Mouse (Mus musculus) naive thymus-derived CD4-positive, alpha-beta T cell, adult 2 months (primary cell): ENCODE measurements around the gene Slc17a7.
"Not testable (repeated sequence)": the region's sequence is repeated elsewhere in the genome, so short reads cannot be mapped to it uniquely, and the experiment has no call there.

ENCODE experiments used
- DNase-seq: peaks from one replicate; pipeline ENCODE4 v3.0.0-alpha.2; 2011; ENCODE audit warnings: low read depth

Slc17a7 gene

DNA sequence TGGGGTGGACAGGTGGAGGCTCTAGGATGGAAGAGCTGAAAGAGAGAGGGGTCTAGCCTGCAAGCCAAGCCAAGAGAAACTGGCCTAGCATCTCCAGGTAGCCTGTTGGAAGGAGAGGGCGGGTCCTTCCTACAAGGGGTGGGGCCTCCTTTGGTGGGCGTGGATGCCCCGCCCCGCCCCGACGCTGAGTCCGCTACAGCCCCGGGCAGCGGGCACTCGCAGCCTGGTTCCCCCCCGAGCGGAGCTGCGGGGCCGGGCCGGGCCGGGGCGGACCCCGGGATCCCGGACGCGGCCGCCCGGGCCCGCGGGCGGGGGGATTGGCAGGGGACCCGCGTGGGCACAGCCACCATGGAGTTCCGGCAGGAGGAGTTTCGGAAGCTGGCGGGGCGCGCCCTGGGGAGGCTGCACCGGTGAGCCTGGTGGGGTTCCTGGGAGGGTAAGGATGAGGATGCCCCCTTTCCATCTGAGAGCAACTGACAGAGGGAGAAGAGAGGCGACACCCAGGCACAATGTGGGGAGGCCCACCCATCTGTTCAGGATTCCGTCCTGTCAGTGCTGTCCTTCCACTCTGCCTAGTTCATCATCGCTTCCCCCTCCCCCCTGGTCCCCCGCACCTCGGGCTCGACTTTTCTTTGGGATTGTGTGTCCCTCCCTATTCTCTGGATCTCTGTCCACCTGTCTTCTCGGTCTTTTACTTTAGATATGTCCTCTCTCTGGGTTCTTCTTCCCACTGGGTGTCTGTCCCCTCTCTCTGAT is at the start of gene Slc17a7:
Gene Slc17a7, plus strand, starts transcription at position 215 of the 756 bp plus-strand sequence.
- peak; percentile 64 for DNase-seq

DNA sequence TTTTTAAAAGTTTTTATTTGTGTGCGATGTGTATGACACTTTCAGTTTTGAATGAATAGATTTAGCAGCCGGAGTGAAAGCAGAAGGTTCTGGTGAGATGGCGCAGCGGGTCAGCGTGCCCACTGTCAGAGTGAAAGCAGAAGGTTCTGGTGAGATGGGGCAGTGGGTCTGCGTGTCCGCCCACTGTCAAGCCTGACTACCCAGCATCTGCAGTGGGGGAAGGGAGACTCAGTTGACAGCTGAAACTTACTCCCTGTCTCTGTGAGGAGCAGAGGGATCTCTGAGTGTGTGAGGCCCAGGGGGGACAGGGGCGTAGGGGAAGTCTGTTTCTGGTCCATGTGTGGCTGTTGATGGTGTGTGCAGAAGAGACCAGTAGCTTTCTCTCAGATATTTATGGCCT is 46.2 kb upstream of the Slc17a7 start:
- no peak for DNase-seq

DNA sequence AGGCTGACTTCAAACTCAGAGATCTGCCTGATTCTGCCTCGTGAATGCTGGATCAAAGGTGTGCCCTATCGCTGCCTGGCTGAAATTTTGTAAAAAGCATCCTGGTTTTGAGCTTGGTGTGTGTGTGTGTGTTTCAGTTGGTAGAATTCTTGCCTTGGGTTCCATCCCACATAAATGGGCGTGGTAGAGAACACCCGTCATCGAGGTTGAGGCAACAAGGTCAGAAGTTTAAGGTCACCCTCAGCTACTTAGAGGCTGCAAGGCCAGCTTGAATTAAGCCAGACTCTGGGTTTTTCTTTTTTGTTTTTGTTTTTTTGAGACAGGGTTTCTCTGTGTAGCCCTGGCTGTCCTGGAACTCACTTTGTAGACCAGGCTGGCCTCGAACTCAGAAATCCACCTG is 45.4 kb upstream of the Slc17a7 start:
- no peak for DNase-seq

DNA sequence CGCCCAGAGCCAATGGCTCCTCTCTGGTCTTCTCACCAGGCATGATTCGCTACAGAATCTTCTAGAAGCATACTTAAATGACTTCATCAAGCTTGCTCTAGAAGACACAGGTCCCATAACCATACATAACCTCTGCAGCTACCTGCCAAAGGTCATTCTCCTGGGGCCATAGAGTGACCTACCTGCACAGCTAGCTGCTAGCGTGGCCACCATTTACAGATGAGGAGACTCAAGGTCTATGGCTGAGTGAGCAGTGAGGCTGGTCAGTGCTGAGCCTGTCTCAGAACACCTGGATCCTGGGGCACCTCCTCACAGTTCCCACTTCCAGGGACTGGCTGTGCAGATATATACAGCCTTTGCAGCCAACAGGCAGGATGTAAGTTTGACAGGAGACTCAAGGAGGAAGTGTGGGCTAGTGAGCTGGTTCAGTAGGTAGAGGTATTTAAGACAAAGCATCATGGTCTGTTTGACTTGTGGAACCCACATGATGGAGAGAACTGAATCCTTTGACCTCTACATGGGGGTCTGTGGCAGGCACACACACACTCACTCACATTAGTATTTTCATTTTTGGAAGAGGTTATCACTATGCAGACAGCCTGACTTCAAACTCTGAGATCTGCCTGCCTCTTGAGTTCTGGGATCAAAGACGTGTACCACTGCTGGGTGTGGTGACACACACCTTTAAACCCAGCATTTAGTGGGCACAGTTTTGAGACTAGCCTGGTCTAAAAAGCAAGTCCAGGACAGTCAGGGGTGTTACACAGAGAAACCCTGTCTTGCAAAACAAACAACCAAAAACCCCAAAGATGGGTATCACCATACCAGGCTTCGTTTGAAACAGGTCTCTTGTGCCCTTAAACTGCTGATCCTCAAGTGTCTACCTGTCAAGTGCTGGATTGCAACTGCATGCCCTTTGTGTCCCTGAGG is 43.7 kb upstream of the Slc17a7 start:
- peak; percentile 58 for DNase-seq

DNA sequence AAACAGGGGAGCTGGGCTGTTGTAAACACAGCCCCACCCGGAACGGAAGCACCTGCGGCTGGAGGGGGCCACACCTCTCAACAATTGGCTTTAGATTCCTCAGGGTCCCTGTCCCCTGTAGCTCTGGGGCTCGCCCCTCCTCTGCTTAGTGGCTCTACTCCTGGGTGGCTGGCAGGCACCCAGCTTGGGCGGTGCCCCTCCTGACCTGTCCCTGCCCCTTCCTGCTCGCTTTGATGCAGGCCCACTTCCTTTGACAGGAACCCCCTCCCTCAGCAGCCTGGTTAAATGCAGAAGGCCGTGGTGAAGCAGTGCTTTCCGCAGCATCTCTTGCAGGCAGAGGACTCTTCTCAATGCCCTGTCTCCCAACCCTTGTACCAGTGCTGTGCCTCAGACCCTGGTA is 42.3 kb upstream of the Slc17a7 start:
- DNase-seq = peak; percentile 90

DNA sequence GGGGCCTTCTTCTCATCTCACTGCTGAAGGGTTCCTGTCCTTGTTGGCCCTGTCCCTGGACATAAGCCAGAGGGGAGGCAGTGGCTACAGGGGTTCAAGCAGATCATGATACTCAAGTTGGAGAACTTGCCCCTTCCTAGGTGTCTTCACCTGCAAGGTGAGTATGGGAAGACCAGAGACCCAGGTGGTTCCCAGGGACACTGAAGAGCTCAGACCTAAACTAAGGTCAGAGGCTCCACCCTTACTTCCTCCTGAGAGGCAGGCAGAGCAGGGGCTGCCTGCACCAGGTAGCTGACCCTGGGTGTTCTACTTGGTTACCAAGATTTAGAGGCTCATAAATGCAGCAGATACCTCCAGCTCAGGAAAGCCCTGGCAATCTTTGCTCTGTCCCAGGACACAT is 41.8 kb upstream of the Slc17a7 start:
- DNase-seq = no peak

DNA sequence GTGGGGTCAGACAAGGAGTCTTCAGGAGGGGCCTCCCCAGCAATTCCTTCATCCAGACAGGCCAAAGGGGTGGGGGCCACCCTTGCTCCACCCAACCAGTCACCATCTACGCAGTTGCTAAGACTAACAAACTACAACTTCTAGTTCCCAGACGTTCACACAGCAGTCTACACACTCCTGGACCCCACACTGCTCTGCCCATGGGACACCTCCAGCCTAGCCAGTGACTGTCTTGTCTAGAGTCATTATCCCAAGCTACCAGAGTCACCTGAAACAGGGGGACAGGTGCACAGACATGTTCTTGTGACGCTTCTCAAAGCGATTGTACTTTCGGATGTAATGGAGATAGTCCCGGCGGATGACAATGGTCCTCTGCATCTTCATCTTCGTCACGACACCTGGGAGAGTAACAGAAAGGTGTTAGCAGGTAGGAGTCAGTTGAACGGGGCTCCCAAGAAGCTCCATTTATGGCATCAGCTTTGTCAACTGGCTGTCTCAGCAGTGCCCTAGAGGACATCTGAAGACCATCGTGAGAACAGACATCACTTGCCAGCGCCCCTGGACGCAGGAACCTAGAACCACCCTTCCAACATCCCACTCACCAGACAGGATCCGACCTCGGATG is 41.1 kb upstream of the Slc17a7 start:
- DNase-seq = peak; percentile 47

DNA sequence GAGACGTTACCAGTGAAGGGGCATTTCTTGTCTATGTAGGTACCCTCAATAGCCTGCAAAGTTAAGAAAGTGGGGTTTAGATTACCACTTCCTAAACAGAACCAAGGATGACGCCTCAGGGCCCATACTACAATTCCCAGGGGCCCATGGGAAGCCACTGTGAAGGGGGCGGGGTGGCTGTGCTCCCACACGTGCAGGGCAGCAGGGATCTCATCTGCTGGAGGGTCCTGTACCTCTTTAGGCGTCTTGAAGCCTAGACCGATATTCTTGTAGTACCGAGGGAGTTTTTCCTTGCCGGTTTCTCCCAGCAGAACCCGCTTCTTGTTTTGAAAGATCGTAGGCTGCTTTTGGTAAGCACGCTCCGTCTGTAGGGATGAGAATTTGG is 40.6 kb upstream of the Slc17a7 start:
- DNase-seq = peak; percentile 63

DNA sequence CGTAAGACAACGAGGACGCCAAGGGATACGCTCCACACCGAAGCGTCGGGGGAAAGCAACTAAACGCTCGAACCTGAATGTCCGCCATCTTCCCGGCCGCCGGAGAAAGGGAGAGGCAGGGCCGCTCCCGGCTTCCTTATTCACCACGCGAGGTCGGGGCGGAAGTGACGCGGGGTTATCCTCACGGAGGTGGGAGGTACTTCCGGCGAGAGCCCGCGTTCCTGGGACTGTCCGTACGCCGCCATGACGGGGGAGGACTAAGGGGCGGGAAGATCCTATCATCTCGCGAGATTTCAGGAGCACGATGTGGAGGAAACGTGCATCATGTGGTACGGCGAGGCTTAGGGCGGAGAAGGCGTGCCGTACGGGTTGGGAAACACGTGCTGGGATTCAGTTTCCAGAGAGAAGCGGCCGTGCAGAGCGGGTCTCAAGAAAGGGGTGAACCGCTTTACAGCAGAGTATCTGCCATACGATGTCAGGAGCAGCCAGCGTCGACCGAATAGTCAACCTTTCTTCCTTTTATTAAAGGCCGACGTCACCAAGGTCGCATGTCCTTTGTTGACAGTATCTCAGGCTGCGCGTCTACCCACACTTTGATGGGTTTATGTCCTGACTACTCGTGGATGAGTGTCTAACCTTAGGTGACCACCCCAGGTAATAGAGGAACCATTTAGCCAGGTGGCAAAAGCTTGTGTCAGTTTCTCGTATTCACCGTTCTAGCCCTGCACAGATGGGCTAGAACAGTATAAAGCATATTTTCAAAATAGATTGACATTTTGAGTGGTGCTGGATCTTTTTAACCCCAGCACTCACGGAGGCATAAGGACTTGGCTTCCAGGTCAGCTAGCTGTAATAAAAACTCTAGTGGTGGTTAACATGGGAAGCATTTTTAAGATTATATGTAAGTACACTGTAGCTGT is 39.3 kb upstream of the Slc17a7 start, which contains the start of gene Rps11:
Gene Rps11, minus strand, starts transcription at position 216 of the 920 bp plus-strand sequence.
- DNase-seq = peak; percentile 99

DNA sequence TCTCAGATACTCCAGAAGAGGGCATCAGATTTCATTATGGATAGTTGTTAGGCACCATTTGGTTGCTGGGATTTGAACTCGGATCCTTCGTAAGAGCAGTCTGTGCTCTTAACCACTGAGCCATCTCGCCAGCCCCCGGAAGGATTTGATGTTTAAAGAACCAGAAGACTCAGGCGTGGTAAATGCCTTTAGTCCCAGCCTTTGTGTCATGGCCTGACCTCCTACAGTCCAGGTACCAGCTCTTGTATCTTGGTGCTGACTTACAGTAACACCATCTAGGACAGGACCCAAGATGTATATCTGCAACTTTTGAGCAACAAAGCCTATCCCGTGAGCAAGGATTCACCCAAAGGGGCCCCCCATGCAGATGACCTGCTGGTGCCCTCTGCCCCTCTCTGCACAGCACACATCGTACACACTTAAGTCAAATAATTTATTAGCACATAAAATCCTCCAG is 38.6 kb upstream of the Slc17a7 start:
- no peak for DNase-seq

DNA sequence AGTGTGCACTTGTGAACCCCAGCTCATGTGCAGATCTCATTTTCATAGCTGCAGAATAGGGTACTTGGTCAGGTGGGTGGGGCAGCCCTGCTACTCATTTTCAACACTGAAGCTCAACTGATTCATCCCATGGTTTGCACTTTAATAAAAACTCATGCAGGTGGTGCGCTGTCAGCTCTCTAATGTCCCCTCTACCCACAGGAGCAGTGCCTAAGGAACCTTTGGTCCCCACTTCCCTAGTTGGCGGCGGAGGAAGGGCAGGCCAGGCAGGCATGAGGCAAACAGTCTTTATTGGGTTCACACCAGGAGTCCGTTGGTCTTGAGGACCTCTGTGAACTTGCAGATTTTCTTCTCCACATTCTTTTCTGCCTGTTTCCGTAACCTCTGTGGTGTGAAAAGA is 38.1 kb upstream of the Slc17a7 start:
- not testable (repeated sequence) for DNase-seq

DNA sequence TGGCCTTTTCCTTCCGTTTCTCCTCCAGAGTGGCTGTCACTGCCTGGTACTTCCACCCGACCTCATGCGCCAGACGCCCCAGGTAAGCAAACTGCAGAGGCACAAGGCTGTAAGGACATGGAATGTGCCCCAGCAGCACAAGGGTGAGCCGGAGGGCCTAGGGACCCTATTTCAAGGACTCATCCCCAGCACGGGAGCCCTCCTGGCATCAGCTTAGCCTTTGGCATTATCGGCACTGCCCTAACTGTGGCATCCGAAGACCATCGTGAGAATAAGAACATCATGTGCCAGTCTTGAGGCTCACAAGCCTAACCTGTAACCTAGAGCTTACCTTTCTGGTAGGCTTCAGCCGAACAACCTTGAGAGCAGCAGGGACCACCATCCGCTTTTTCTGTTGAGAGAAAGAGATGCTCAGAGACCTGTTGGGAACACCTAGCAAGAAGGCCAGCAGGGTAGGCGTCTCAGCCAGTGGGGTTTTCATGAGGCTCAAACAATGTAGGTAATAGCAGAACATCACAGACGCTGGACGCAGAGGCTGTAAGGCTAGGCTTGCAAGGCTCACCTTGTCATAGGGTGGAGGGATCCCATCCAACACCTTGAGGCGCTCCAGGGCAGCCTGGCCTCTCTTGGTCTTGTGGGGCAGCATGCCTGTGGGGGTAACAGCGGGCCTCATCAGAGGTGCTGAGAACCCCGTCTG is 37.5 kb upstream of the Slc17a7 start:
- DNase-seq = no peak

DNA sequence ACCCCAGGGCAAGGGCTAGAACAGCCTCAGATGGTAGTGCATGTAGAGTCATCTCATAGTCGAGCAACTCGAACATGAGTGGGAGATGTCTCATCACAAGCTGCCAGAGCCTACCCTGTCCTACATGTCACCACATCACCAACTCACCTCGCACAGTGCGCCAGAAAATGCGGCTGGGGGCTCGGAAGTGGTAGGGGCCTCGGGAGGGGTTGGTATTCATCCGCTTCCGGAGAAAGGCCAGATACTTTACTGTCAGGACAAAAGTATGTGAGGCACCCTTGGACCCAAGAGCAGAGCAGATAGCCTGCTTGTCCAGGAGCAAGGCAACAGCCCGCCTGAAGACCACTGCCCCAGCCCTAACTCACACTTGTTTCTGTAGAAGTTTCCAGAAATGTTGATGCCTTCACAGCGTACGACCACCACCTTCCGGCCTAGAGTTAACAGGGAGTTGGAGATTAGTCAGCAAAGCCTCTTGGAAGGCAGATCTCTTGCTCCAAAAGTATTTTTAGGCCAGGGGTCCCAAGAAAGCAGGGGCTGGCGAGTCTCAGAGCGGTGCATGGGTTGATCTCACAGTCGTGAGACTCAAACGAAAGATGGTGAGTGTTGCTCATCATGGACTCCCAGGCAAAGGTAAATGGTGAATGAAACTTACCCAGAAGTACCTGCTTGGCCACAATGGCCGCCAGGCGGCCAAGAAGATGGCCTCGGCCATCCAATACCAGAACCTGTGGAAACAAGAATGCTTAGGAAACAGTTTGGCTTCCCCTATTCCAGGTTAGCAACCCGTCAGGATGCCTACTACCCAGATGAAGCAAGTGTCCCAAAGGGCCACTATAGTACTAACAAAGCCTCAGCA is 36.7 kb upstream of the Slc17a7 start:
- DNase-seq = no peak

DNA sequence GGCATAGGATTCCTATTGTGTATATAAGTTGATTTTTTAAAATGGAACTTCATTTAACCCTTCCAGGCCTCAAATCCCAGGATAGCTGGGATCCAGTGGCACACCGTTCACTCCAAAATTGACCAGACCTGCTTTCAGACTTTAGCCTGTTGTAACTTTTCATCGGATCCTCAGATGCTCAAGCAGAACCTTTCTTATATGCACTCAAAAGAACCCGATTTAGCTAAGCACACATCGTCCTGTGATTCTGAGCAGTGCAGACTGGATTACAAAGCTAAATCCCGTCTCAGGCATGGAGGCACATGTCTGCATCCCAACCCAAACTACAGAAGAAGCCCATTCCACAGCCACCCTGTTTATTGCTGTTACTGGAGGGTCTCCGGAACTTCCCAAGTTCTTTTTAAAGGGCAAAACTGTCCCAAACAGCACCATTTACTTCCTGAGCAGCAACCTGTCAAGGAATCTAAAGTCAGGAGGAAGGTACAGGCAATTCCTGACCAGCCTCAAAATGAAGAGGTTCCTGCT is 36.0 kb upstream of the Slc17a7 start:
- DNase-seq = no peak

DNA sequence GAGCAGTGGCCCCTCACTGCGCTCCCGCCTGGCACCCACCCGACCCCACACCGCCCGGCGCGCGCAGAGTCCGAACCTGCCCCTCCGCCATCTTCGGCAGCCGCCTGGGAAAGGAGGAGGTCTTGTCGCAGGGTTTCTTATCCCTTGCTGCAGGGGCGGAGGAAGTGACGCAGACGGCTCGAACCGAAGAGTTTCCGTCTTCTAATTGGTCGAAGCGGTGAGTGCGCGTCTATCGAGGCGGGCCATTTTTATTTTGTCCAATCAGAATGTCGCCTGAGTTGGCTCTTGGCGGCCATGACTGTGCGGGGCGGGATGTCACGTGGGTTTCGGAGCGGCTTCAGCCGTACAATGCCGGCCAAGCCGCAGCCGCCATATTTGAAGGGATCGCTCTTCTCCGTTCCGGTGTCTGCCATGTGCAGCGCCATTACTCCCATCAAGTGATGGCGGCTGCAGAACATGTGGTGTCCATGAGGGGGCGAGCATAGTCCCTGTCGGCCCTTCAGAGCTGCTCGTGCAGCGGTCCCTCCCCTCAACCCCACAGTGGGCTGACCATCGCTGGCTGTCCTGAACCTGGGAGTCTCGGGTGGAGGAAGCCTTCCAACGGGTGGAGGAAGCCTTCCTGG is 35.0 kb upstream of the Slc17a7 start, which contains the start of gene Rpl13a:
Gene Rpl13a, minus strand, starts transcription at position 138 of the 623 bp plus-strand sequence.
- peak; percentile 99 for DNase-seq

DNA sequence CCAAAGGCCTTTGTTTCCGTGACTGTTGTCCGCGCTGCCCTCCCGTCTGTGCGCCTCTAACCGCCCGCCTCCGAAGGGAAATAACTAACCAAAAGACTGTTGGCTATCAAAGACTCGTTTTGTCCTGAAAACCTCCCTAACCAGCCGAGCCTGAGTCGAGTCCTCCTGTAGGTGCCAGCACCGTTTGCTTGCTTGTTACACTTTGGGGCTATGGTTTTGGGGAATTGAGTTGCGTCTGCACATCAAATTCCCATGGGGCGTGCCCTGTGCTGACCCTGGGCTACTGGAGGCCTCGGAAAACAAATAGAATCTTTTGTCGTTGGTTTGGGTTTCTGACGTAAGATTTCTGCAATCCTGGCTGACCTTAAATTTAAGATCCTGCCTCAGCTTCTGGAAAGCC is 34.4 kb upstream of the Slc17a7 start:
- DNase-seq = no peak

DNA sequence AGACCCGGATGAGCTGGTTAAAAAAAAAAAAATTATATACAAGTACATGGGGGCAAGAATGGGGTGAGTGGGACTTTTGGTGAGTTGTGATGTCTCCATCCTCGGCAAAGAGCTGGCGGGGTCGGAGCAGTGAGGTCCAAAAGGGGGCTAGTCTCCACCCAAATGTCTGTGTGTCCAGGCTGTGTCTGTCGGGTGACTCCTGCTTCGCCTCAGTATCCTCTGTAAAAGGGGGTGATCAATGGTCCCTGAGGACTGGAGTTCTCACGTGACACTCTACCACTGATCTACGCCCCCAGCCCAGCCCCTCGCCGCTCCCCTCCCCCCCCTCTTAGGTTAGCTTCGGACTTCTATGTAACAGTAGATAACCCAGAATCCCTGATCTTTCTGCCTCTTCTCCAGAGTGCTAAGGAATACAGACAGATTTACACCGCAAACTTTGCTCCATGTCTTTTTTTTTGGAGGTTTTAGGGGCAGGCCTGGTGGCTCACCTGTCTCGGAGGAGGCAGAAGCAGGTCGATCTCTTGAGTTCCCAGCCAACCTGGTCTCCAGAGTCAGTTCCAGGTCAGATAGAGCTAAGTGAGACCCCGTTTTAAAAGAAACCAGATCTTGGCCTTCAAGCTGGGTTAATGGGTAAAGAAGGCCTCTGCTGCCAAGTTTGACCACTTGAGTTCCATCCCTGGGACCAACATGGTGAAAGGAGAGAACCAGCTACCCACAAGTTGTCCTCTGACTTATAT is 33.8 kb upstream of the Slc17a7 start:
- no peak for DNase-seq

DNA sequence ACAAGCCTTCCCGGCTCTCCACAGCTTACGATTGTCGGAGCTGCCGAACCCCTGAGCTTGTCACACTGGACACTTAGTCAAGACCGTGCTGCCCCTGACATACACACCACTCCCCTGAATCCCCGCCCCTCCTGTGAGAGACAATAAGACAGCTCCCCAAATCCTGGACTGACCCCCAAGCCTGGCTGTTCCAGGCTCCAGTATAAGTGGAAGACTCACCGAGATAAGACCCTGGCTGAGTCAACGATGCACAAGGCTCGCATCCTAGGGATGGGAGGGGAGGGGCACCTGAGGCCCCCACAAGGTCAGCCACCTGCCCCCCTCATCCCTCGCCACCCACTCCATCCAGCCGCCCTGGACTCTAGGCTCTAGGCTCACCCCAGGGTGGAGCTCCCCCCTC is 31.9 kb upstream of the Slc17a7 start:
- no peak for DNase-seq
